10 mouse cellular contexts compared by ENCODE assay signal in the genomic region with DNA sequence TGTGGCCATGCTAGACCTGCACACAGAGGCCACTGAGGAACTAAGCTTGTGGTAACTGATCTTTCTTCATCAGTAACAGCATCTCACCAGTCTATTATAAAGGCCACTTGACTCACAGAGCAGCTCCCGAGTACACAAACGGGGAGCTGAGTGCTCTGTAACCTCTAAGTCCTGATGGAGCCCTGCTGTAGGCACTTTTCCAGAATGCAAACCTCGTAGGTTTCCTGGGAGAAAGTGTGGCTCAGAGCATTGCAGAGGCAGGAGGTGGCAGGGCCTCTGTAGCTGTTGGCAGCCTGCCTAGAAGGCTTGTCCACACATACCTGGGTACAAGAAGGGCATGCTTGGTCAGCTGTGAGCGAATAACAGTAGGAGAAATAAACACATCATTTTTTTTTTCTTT. TPM values are rescaled to one million over a fixed set of nuclear protein-coding genes. Genes with fewer than 3 reads are reported as not detected.
A peak's percentile ranks its signal among the peaks of the same experiment; 100 is the strongest.
DNase-seq lines count a peak whose midpoint lies in the region; ATAC-seq and TF ChIP-seq lines count a peak whose summit lies in the region.
"Had no signal": no experiment of that assay in that cellular context is flagged by ENCODE, and none has a peak within 500 bp of the region (broad histone marks: within the 10 kb centered on the region; RNA-seq: fewer than 3 reads in every experiment).

No protein-coding gene starts in this region.

- no peak overlapping the region for H3K4me3 ChIP-seq in neural tube, embryonic 12.5 days
- H3K4me3 ChIP-seq in limb, embryonic 11.5 days (ENCODE audit: low read depth, low read length): no peak overlapping the region
- no peak overlapping the region for H3K4me3 ChIP-seq in stomach, embryonic 16.5 days (replicated peaks; ENCODE audit: low read length)
- H3K4me3 ChIP-seq in intestine, postnatal 0 days (ENCODE audit: low read depth, low read length): no peak overlapping the region
- H3K4me3 ChIP-seq: limb, embryonic 15.5 days; stomach, embryonic 15.5 days had no signal

- H3K9me3 ChIP-seq in neural tube, embryonic 12.5 days: no peaks in the 10 kb centered on the region
- H3K9me3 ChIP-seq in limb, embryonic 11.5 days (ENCODE audit: control insufficient read depth, low read length): no peaks in the 10 kb centered on the region
- H3K9me3 ChIP-seq in stomach, embryonic 16.5 days (replicated peaks; ENCODE audit: control insufficient read depth, low read length): no peaks in the 10 kb centered on the region
- H3K9me3 ChIP-seq in intestine, postnatal 0 days (ENCODE audit: control insufficient read depth): no peaks in the 10 kb centered on the region
- H3K9me3 ChIP-seq: limb, embryonic 15.5 days; stomach, embryonic 15.5 days had no signal

- no peak overlapping the region; the same call in 1 of the 2 replicates for H3K27ac ChIP-seq in neural tube, embryonic 12.5 days
- H3K27ac ChIP-seq in limb, embryonic 11.5 days (replicated peaks; ENCODE audit: low read depth, low read length): no peak overlapping the region
- no peak overlapping the region for H3K27ac ChIP-seq in stomach, embryonic 16.5 days (ENCODE audit: low read length)
- no peak overlapping the region for H3K27ac ChIP-seq in intestine, postnatal 0 days (ENCODE audit: low read depth, low read length)
- H3K27ac ChIP-seq: limb, embryonic 15.5 days; stomach, embryonic 15.5 days had no signal

- TF ChIP-seq CTCF in intestine, postnatal 0 days (IDR thresholded peaks at IDR 0.05; ENCODE audit: low read depth): no peak

- ATAC-seq in neural tube, embryonic 12.5 days (ENCODE audit: low FRiP score, low read depth): no peak
- ATAC-seq in limb, embryonic 11.5 days (ENCODE audit: insufficient number of reproducible peaks, low FRiP score, low TSS enrichment, low read depth): 0 out of 2 replicates have a peak, but pooled peaks have one; percentile 25
- no peak for ATAC-seq in stomach, embryonic 16.5 days (ENCODE audit: insufficient read depth, low FRiP score)
- ATAC-seq in intestine, postnatal 0 days: no peak

- H3K4me1 ChIP-seq in neural tube, embryonic 12.5 days: peaks cover 11% of the 10 kb centered on the region
- H3K4me1 ChIP-seq in limb, embryonic 11.5 days (ENCODE audit: control insufficient read depth, insufficient read depth, low read length): peaks cover 2% of the 10 kb centered on the region; the same call in 1 of the 2 replicates
- H3K4me1 ChIP-seq in stomach, embryonic 16.5 days (ENCODE audit: control insufficient read depth, insufficient read depth, low read length): peaks cover 8% of the 10 kb centered on the region
- no peaks in the 10 kb centered on the region for H3K4me1 ChIP-seq in intestine, postnatal 0 days (replicated peaks; ENCODE audit: control insufficient read depth, insufficient read depth, low read length)
- H3K4me1 ChIP-seq: stomach, embryonic 15.5 days had no signal

- H3K36me3 ChIP-seq in neural tube, embryonic 12.5 days: no peaks in the 10 kb centered on the region
- H3K36me3 ChIP-seq in limb, embryonic 11.5 days (ENCODE audit: control insufficient read depth, insufficient read depth, low read length): no peaks in the 10 kb centered on the region
- no peaks in the 10 kb centered on the region for H3K36me3 ChIP-seq in stomach, embryonic 16.5 days (ENCODE audit: control insufficient read depth, insufficient read depth, low read length)
- H3K36me3 ChIP-seq in intestine, postnatal 0 days (ENCODE audit: control insufficient read depth, insufficient read depth): no peaks in the 10 kb centered on the region
- H3K36me3 ChIP-seq: limb, embryonic 15.5 days; stomach, embryonic 15.5 days had no signal

- 43% methylated on average over 4 of the region's 4 CpGs for WGBS in neural tube, embryonic 12.5 days
- 28% methylated on average over 4 of the region's 4 CpGs for WGBS in limb, embryonic 11.5 days
- 11% methylated on average over 4 of the region's 4 CpGs for WGBS in stomach, embryonic 16.5 days
- 29% methylated on average over 4 of the region's 4 CpGs for WGBS in intestine, postnatal 0 days

- no peak for DNase-seq in neural tube, embryonic 10.5 days (ENCODE audit: extremely low spot score, low spot score)
- DNase-seq in gonadal fat pad, adult 2 months (ENCODE audit: low read depth): peak; percentile 4
- no peak for DNase-seq in limb, embryonic 11.5 days (ENCODE audit: low spot score)
- DNase-seq in left cerebral cortex, adult 11 months (ENCODE audit: low spot score): no peak
- DNase-seq in T-cell, adult 2 months (ENCODE audit: low spot score): no peak

- H3K27me3 ChIP-seq in neural tube, embryonic 12.5 days (replicated peaks): no peaks in the 10 kb centered on the region
- no peaks in the 10 kb centered on the region for H3K27me3 ChIP-seq in limb, embryonic 11.5 days (ENCODE audit: control insufficient read depth, insufficient read depth, low read length)
- no peaks in the 10 kb centered on the region for H3K27me3 ChIP-seq in stomach, embryonic 16.5 days (ENCODE audit: control insufficient read depth, insufficient read depth, low read length)
- no peaks in the 10 kb centered on the region for H3K27me3 ChIP-seq in intestine, postnatal 0 days (replicated peaks; ENCODE audit: control insufficient read depth, insufficient read depth, low read length)
- H3K27me3 ChIP-seq: limb, embryonic 15.5 days; stomach, embryonic 15.5 days had no signal

- H3K9ac ChIP-seq in neural tube, embryonic 12.5 days: no peak overlapping the region
- no peak overlapping the region for H3K9ac ChIP-seq in limb, embryonic 11.5 days (ENCODE audit: low read length)
- no peak overlapping the region for H3K9ac ChIP-seq in stomach, embryonic 16.5 days (ENCODE audit: low read length)
- H3K9ac ChIP-seq in intestine, postnatal 0 days (ENCODE audit: low read depth, low read length): no peak overlapping the region
- H3K9ac ChIP-seq: limb, embryonic 15.5 days; stomach, embryonic 15.5 days had no signal

- H3K4me2 ChIP-seq in neural tube, embryonic 12.5 days (replicated peaks): 0 out of 2 replicates have a peak overlapping the region, but pooled peaks have one; percentile 24
- H3K4me2 ChIP-seq in limb, embryonic 11.5 days (ENCODE audit: low read depth, severe bottlenecking): no peak overlapping the region
- H3K4me2 ChIP-seq in stomach, embryonic 16.5 days (ENCODE audit: low read depth, low read length): peak overlapping the region; percentile 12; the same call in 1 of the 2 replicates
- H3K4me2 ChIP-seq in intestine, postnatal 0 days (replicated peaks; ENCODE audit: low read depth): no peak overlapping the region
- H3K4me2 ChIP-seq: limb, embryonic 15.5 days; stomach, embryonic 15.5 days had no signal

RNA-seq across cellular contexts. Expression of gene Slc6a5, which starts 27.7 kb away (rescaled TPM):
- polyA plus RNA-seq in neural tube, embryonic 12.5 days (2016; fragmentation: Nextera tagmentation; extraction: Ambion mirVana): 13.5 and 14.5 TPM in 2 replicates
- 0.04 and 0.09 TPM in 2 replicates for polyA plus RNA-seq in gonadal fat pad, adult 2 months (2012; rRNA removed)
- not detected in 2 replicates for polyA plus RNA-seq in limb, embryonic 11.5 days (2014; fragmentation: Nextera tagmentation; extraction: Ambion mirVana)
- 0.05 TPM in 1 of 2 replicates, not detected in the other for polyA plus RNA-seq in stomach, embryonic 16.5 days (2015; fragmentation: Nextera tagmentation; extraction: Ambion mirVana)
- not detected in 2 replicates for polyA plus RNA-seq in intestine, postnatal 0 days (2015; fragmentation: Nextera tagmentation; extraction: Ambion mirVana)

Comparison
In these comparisons a context has a peak if more than half of its experiments do, and no peak if none do; other contexts are left out.
1. H3K4me2 ChIP-seq: peak in neural tube, embryonic 12.5 days (single experiment) and stomach, embryonic 16.5 days (single experiment); none in limb, embryonic 11.5 days (single experiment) and intestine, postnatal 0 days (single experiment).
2. RNA of gene Slc6a5, which starts 27.7 kb away (polyA plus RNA-seq): 13.5 to 14.5 TPM in neural tube, embryonic 12.5 days; 0.04 to 0.09 TPM in gonadal fat pad, adult 2 months, 0.05 TPM in stomach, embryonic 16.5 days, not detected in limb, embryonic 11.5 days and not detected in intestine, postnatal 0 days; every median in the first group is over 10 times any median in the second.